In genomic region chr9:50235908-50236307, GRCm38 (mm10) we compare ENCODE assay signal across 10 mouse cellular contexts.
DNase-seq lines count a peak whose midpoint lies in the region; ATAC-seq and TF ChIP-seq lines count a peak whose summit lies in the region.
"Had no signal": no experiment of that assay in that cellular context is flagged by ENCODE, and none has a peak within 500 bp of the region (broad histone marks: within the 10 kb centered on the region; RNA-seq: fewer than 3 reads in every experiment).

No protein-coding gene starts in this region.

- H3K9ac ChIP-seq in heart, adult 2 months (ENCODE audit: low read depth, low read length), result no peak overlapping the region
- no peak overlapping the region for H3K9ac ChIP-seq in embryonic facial prominence, embryonic 14.5 days (ENCODE audit: low read depth, low read length)
- no peak overlapping the region for H3K9ac ChIP-seq in intestine, embryonic 16.5 days (ENCODE audit: low read depth, low read length)
- H3K9ac ChIP-seq: limb, embryonic 12.5 days had no signal

- no peak for TF ChIP-seq EP300 in heart, adult 2 months (IDR thresholded peaks at IDR 0.05; ENCODE audit: insufficient read depth, low read depth, low read length)

- no peaks in the 10 kb centered on the region for H3K36me3 ChIP-seq in heart, adult 2 months (ENCODE audit: control insufficient read depth, insufficient read depth, low read length)
- no peaks in the 10 kb centered on the region for H3K36me3 ChIP-seq in embryonic facial prominence, embryonic 14.5 days (ENCODE audit: control insufficient read depth, insufficient read depth, low read length)
- H3K36me3 ChIP-seq in intestine, embryonic 16.5 days (ENCODE audit: control insufficient read depth, insufficient read depth, low read length), result no peaks in the 10 kb centered on the region
- H3K36me3 ChIP-seq: G1E; limb, embryonic 12.5 days had no signal

- no peak overlapping the region for H3K27ac ChIP-seq in heart, adult 2 months
- H3K27ac ChIP-seq in embryonic facial prominence, embryonic 14.5 days (replicated peaks; ENCODE audit: low read depth, low read length), result peak overlapping the region; percentile 31
- H3K27ac ChIP-seq in intestine, embryonic 16.5 days (ENCODE audit: low read length), result no peak overlapping the region
- H3K27ac ChIP-seq: limb, embryonic 12.5 days had no signal

- peak; percentile 82; the same call in 1 of the 2 replicates for ATAC-seq in embryonic facial prominence, embryonic 14.5 days (ENCODE audit: low read depth)
- ATAC-seq in intestine, embryonic 16.5 days, result 0 out of 2 replicates have a peak, but pooled peaks have one; percentile 28

- H3K9me3 ChIP-seq in embryonic facial prominence, embryonic 14.5 days (ENCODE audit: control insufficient read depth, low read length), result no peaks in the 10 kb centered on the region
- no peaks in the 10 kb centered on the region for H3K9me3 ChIP-seq in intestine, embryonic 16.5 days (ENCODE audit: control insufficient read depth, low read length)
- H3K9me3 ChIP-seq: limb, embryonic 12.5 days had no signal

- WGBS in heart, adult 2 months, result 35% methylated on average over 1 of the region's 1 CpGs
- 19% methylated on average over 1 of the region's 1 CpGs for WGBS in embryonic facial prominence, embryonic 14.5 days
- 47% methylated on average over 1 of the region's 1 CpGs for WGBS in intestine, embryonic 16.5 days
- 60% methylated on average over 1 of the region's 1 CpGs for WGBS in lung, adult 2 months

- no peaks in the 10 kb centered on the region for H3K27me3 ChIP-seq in heart, adult 2 months (ENCODE audit: control insufficient read depth, insufficient read depth, low read length)
- no peaks in the 10 kb centered on the region for H3K27me3 ChIP-seq in embryonic facial prominence, embryonic 14.5 days (replicated peaks; ENCODE audit: control insufficient read depth, insufficient read depth, low read length)
- no peaks in the 10 kb centered on the region for H3K27me3 ChIP-seq in intestine, embryonic 16.5 days (replicated peaks; ENCODE audit: control insufficient read depth, insufficient read depth, low read length)
- H3K27me3 ChIP-seq: limb, embryonic 12.5 days had no signal

- no peak for TF ChIP-seq CTCF in heart, adult 2 months (IDR thresholded peaks at IDR 0.05)
- no peak for TF ChIP-seq CTCF in lung, adult 2 months (IDR thresholded peaks at IDR 0.05; ENCODE audit: insufficient read depth, low read length)

- no peak for TF ChIP-seq POLR2A in heart, adult 2 months (IDR thresholded peaks at IDR 0.05; ENCODE audit: insufficient read depth, low read depth, low read length)
- no peak for TF ChIP-seq POLR2A in lung, adult 2 months (IDR thresholded peaks at IDR 0.05; ENCODE audit: borderline replicate concordance, extremely low read depth, low read depth, low read length)

- no peak overlapping the region for H3K4me2 ChIP-seq in embryonic facial prominence, embryonic 14.5 days (ENCODE audit: low read depth, low read length)
- no peak overlapping the region for H3K4me2 ChIP-seq in intestine, embryonic 16.5 days (ENCODE audit: low read depth, low read length)
- H3K4me2 ChIP-seq: limb, embryonic 12.5 days had no signal

- no peak overlapping the region for H3K4me3 ChIP-seq in heart, adult 2 months
- no peak overlapping the region for H3K4me3 ChIP-seq in embryonic facial prominence, embryonic 14.5 days (ENCODE audit: low read depth, low read length)
- H3K4me3 ChIP-seq in intestine, embryonic 16.5 days (ENCODE audit: low read length), result no peak overlapping the region
- no peak overlapping the region for H3K4me3 ChIP-seq in lung, adult 2 months (replicated peaks; ENCODE audit: extremely low read depth, low read depth, low read length)
- H3K4me3 ChIP-seq: limb, embryonic 12.5 days had no signal

- DNase-seq in heart, adult 11 months, result peak; percentile 93
- DNase-seq in heart, adult 2 months, result no peak
- DNase-seq in MN1 (ENCODE audit: low spot score), result peak; percentile 13
- DNase-seq in embryonic facial prominence, embryonic 14.5 days (ENCODE audit: low spot score), result peak; percentile 80
- DNase-seq in T-cell, adult 2 months (ENCODE audit: low spot score), result no peak
- DNase-seq in urinary bladder, postnatal 36 days (ENCODE audit: low spot score in 2 of 2), result no peak
- no peak for DNase-seq in lung, adult 2 months

- H3K4me1 ChIP-seq in heart, adult 2 months (ENCODE audit: control insufficient read depth, insufficient read depth, low read length), result no peaks in the 10 kb centered on the region
- peaks cover 8% of the 10 kb centered on the region; the same call in 1 of the 2 replicates for H3K4me1 ChIP-seq in embryonic facial prominence, embryonic 14.5 days (ENCODE audit: control insufficient read depth, insufficient read depth, low read length)
- H3K4me1 ChIP-seq in intestine, embryonic 16.5 days (ENCODE audit: control insufficient read depth, insufficient read depth, low read length), result no peaks in the 10 kb centered on the region
- H3K4me1 ChIP-seq in lung, adult 2 months (ENCODE audit: control insufficient read depth, insufficient read depth, low read length), result no peaks in the 10 kb centered on the region

- intact Hi-C loops in heart, adult 2 months (cut with DNase I), result no loop called here

- H3K79me2 ChIP-seq in heart, adult 2 months (replicated peaks; ENCODE audit: control insufficient read depth, insufficient read depth, low read length), result no peaks in the 10 kb centered on the region

Comparison
In these comparisons a context has a peak if more than half of its experiments do, and no peak if none do; other contexts are left out.
1. DNase-seq: peak in heart, adult 11 months (single experiment), MN1 (single experiment) and embryonic facial prominence, embryonic 14.5 days (single experiment); none in heart, adult 2 months (0 of 2), T-cell, adult 2 months (single experiment), urinary bladder, postnatal 36 days (0 of 2) and lung, adult 2 months (single experiment).